In the genomic region with DNA sequence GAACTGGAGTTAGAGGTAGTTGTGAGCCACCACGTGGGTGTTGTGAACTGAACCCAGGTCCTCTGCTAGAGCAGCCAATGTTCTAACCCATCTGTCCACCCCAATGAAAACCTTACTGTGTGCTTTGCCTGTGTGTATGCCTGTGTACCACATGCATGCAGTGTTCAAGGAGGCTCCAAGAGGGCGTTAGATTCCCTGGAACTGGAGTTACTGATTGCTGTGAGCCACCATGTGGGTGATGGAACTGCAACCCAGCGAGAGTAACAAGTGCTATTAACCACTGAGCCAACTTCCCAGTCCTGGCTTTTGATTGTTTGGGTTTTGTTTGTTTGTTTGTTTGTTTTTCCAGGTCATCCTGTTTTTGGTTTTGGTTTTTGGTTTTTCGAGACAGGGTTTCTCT, we compare ENCODE assay signal across 19 mouse cellular contexts.
"Had no signal": no experiment of that assay in that cellular context is flagged by ENCODE, and none has a peak within 500 bp of the region (broad histone marks: within the 10 kb centered on the region; RNA-seq: fewer than 3 reads in every experiment).

No protein-coding gene starts in this region.

- H3K27me3 ChIP-seq: liver, embryonic 15.5 days; lung, embryonic 15.5 days; midbrain, embryonic 12.5 days; neural tube, embryonic 12.5 days had no signal

- H3K36me3 ChIP-seq: liver, embryonic 15.5 days; lung, embryonic 15.5 days; midbrain, embryonic 12.5 days; neural tube, embryonic 12.5 days had no signal

- H3K9ac ChIP-seq: liver, embryonic 15.5 days; liver, postnatal 0 days; lung, embryonic 15.5 days; midbrain, embryonic 12.5 days; neural tube, embryonic 12.5 days had no signal

- ATAC-seq: liver, postnatal 0 days; lung, postnatal 0 days; midbrain, embryonic 16.5 days had no signal

- DNase-seq: liver, postnatal 0 days; lung, adult 2 months; lung, postnatal 14 days; lung, postnatal 36 days; midbrain, embryonic 14.5 days; right cerebral cortex, postnatal 25 days; right cerebral cortex, postnatal 4 days; spleen, adult 18-20 months; thymus, adult 18-20 months; thymus, postnatal 14 days; thymus, postnatal 36 days had no signal

- H3K4me2 ChIP-seq: liver, embryonic 15.5 days; lung, embryonic 15.5 days; midbrain, embryonic 12.5 days; neural tube, embryonic 12.5 days had no signal

- H3K4me3 ChIP-seq: liver, embryonic 15.5 days; lung, embryonic 15.5 days; megakaryocyte, embryonic 14.5 days; midbrain, embryonic 12.5 days; neural tube, embryonic 12.5 days had no signal

- H3K27ac ChIP-seq: liver, embryonic 15.5 days; lung, embryonic 15.5 days; macrophage; midbrain, embryonic 12.5 days; neural tube, embryonic 12.5 days had no signal

- H3K9me3 ChIP-seq: liver, embryonic 15.5 days; lung, embryonic 15.5 days; megakaryocyte, embryonic 14.5 days; midbrain, embryonic 12.5 days; neural tube, embryonic 12.5 days had no signal
